In genomic region chr2:65436917-65437316, GRCm38 (mm10) we compare ENCODE assay signal across 12 mouse cellular contexts.
"Had no signal": no experiment of that assay in that cellular context is flagged by ENCODE, and none has a peak within 500 bp of the region (broad histone marks: within the 10 kb centered on the region; RNA-seq: fewer than 3 reads in every experiment).

No protein-coding gene starts in this region.

- DNase-seq: left cerebral cortex, postnatal 4 days; liver; liver, embryonic 13.5 days; liver, postnatal 0 days; lung, adult 18-20 months; lung, adult 2 months; lung, embryonic 14.5 days; lung, postnatal 10 days; lung, postnatal 14 days; lung, postnatal 36 days; lung, postnatal 4 days; midbrain, embryonic 14.5 days had no signal
